Mouse (Mus musculus) monocyte, adult 5-6 weeks (primary cell): Measurements from ENCODE around the gene Sulf2. TPM values are rescaled to one million over a fixed set of nuclear protein-coding genes. Genes with fewer than 3 reads are reported as not detected.

ENCODE experiments used
- ATAC-seq: fragments of 153-309, 156-312 bp; replicated peaks from 2 replicates; pipeline ENCODE4 v1.8.0; 2017; ENCODE audit warnings: mild to moderate bottlenecking; ENCODE audit not compliant: low TSS enrichment, insufficient number of reproducible peaks, severe bottlenecking, poor library complexity, low FRiP score
- total RNA-seq: library from RNA; stranded (forward); fragments of 200-1000, 200-491, 200-594 nt; gene quantifications from 3 replicates; pipeline ENCODE4 v1.2.3, GENCODE M21; 2017

The Sulf2 gene
- total RNA-seq, 1 experiment from 2014 or later, result 20.9 TPM

DNA sequence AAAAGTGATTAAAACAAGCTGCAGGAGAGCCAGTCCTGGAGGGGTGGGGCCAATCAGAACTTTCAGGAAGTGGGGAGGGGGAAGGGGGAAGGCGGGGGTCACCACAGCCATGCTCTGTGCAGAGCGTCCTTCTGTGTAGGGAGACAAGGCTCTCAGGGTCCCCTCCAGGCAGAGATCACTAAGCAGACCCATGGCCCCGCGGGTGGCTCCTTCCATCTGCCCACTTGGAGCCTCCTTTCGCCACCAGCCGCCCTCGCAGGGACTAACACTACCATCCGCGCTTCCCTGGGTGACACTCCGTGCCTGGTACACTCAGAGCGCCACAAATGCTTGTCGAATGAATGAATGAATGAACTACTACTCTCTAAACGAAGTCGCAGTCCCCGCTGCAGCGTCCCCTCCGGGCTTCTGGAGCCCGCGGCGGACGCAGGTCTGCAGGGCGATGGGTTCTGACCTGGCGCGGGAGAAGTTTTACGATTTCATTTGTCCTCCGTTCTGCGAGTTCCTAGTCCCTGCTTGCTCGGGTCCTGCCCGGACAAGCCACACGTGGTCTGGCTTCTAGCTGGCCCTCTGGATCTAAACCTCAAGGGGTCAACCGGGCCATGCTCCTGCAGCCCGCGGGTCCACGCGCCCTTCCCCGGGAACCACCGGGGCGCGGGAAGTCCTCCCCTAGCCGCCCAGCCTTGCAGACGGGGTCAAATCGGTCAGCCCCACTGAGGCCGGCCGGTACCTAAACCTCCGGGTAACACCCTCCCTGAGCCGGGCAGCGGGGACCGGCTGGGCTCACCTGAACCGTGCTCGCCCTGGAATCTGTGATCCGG is 1.4 kb downstream of the Sulf2 start:
- no peak for ATAC-seq

DNA sequence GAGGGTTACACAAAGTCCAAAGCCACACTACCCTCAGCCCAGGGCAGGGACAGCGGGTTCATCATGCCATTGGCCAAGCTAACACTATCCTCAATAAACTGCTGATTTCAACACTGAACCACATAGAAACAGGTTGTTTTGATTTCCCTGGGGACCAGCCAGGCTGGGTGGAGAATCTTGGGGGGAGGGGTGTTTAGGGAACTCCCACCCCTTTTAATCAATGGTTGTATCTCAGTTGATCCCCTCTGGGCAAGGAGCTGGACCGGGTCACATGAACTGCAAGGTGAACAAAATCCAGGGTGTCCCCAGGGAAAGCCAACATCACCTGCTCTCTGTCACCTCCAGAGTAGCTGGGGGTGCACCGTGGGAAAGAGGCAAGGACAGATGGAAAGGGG is 2.1 kb downstream of the Sulf2 start:
- ATAC-seq, result no peak

DNA sequence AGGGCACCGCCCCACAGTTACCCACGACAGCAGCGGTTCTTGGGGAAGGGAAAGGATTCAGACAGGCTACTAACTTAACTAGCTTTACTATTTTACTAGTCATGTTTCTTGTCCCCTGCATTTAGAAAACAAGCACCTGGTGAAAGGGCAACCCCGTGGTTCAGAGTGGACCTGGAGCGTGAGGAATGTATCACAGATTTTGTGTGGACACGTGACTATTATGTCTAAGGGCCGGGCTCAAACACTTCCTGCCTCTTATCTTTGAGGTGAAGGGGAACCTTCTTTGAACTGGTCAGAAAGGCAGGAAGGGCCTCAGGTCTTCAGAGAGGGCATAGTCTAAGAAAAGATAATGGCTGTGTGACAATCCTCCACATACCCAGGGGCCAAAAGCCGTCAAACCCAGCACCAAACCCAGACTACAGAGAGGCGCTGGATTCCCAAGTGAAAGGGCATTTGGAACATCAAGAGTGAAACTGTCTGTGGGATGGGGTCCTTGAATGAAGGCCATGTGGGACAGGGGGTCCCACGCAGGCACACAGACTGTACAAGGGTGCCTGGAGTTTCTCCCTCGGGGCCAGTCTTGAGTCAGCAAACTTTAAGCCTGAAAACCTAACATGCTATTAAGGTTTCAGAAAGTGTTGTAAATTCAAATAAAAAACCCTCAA is 2.6 kb downstream of the Sulf2 start:
- no peak for ATAC-seq

- no peak for ATAC-seq
Observed at GRCm38 (mm10) chr2:166151510-166152473, 3.7 kb downstream of the Sulf2 start.

GRCm38 (mm10) chr2:166150584-166150983 is 4.9 kb downstream of the Sulf2 start:
- ATAC-seq, result no peak

- no peak for ATAC-seq
Observed at GRCm38 (mm10) chr2:166149482-166149881, 6.0 kb downstream of the Sulf2 start.

DNA sequence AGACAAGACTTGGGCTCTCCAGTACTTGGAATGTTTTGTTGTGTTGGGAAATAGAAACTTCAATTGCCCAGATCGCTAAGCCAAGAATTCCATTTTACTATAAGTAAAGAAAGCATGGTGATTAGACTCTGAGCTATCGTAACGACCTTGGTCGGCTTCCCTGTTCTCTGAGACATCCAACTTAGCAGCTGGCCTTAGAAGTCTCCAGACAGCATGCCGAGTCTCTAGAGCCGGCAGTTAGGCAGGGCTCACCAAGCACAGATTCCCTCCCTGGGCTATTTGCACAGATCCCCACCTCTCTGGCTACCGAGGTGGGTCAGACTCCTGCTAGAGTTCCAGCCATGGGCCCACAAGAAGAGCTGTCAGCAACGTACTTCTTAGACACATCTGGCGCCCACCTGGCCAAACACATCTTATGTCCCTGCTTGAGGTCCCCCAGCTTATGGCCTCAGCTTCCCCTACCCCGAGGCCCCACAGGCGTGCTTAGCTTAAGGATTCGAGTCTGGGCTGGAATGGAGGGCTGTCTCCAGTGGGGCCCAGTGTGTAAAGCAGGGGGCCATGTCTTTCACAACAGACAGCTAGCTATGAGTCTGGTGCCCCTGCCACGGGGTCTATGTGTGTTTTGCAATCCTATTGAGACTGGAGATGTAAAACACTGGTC is 6.7 kb downstream of the Sulf2 start:
- no peak for ATAC-seq

GRCm38 (mm10) chr2:166147930-166148651 is 7.4 kb downstream of the Sulf2 start:
- ATAC-seq, result no peak

DNA sequence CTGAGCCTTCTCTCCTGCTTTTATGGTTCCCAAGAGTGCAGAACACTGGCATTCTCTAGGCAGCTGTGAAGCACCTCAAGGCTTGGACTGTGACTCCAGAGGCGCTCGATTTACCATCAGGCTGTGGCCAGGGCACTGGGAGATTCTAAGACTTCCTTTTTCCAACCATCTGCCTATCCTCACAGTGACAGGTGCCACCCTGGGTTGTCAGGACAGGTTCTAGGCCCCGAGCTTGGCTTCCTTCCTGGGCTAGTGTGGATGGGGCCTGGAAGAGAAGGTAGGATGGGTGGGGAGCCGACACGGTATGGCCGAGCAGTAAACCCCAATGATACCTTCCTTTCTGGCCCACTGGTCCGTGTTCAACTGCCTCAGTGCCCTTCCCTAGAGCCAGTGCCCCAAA is 9.0 kb downstream of the Sulf2 start:
- ATAC-seq, result no peak

- ATAC-seq, result no peak
Observed at GRCm38 (mm10) chr2:166145031-166145430, 10.4 kb downstream of the Sulf2 start.

- no peak for ATAC-seq
Observed at GRCm38 (mm10) chr2:166143871-166144270, 11.6 kb downstream of the Sulf2 start.

DNA sequence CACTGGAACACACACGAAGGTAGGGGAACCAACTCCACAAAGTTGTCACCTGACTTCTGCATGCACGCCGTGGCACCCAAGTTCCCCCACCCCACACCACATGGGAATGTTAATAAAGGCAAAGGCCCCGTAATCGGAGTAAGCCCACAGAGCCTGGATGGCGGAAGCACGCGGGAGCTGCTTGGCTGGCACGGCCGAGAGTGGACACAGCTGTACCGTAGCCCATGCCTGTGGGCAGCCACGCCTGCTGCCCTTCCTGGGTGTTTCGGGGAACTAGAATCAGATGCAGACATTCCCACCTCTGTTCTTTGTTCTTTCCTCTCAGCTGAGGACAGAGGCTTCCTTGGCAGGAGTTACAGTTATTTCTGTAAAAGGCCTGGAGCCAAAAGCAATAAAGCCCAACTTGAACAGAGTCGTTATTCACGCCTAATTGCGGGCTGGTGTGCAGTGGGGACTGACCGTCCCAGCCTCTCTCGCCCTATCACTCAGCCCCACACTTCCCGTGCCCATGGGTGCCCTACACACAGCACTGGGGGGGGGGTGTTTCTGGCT is 12.8 kb downstream of the Sulf2 start:
- ATAC-seq, result no peak

GRCm38 (mm10) chr2:166141910-166142309 is 13.6 kb downstream of the Sulf2 start:
- no peak for ATAC-seq

DNA sequence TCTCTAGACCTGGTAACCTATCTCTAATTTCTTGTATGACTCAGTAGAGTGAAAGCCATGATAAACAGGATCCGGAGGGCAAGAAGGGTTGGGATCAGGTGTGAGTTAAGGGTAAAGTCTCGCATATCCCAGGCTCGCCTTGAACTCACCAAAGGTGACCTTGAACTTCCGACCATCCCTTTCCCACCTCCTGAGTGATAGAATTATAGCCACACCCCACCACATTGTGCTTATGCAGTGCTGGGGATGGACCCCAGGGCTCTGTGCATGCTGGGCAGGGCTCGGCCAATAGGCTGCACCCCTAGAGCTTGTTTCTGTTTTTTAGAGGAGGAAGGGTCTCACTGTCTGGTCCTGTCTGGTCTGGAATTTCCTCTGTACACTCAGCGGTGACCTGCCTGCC is 14.4 kb downstream of the Sulf2 start:
- no peak for ATAC-seq

GRCm38 (mm10) chr2:166140427-166140826 is 15.0 kb downstream of the Sulf2 start:
- ATAC-seq, result no peak

DNA sequence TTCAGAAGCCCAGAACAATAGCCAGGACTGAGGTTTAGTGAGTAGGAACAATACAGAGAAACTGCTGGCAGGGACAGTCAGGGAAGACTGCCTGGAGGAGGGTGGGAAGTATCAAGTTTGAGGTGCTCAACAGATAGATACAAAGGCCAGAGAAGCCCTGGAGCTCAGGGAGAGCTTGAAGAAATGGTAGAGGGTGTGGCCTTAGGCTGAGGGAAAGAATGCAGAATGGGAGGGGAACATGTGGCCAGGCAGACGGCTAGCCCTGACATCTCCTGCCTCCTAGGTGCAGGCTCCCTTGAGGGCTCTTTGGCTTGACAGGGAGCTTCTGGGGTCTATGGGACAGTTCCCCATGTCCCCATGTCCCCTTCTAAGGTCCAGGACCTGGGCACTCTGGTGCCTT is 17.2 kb downstream of the Sulf2 start:
- no peak for ATAC-seq

DNA sequence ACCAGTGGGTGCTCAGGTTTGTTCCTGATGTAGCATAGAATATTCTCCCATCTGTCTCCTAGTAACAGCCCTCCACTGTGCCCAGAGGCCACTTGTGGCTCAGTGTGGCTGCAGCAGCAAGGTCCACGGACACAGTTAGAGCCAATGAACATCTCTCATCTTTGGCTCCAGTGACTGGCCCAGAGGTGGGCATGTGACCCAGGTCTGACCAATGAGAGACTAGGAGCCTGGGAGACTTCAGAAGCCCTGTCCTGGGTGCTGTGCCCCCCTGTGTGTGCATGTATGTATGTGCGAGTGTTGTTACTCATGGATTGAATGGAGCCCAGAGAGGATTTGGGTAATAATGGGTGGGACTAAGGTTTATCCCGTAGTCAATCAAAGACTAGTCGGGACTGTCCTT is 18.0 kb downstream of the Sulf2 start:
- no peak for ATAC-seq
